Mouse (Mus musculus) limb, embryonic 10.5 days (tissue): ENCODE measurements at regions not wholly inside any gene's neighbourhood (a gene's known extent, or its start where the extent isn't known, plus 50 kb on each side); places are given as distances from the start of the nearest gene placed in this dataset.

ENCODE experiments used
- DNase-seq: peaks from one replicate; pipeline ENCODE4 v3.0.0-alpha.2; 2017; ENCODE audit warnings: low spot score
- H3K27ac ChIP-seq: fragments of 300-500 bp; sonication (generic); 2 replicates; pipeline ENCODE4 v1.5.1; 2016; ENCODE audit warnings: mild to moderate bottlenecking
- H3K27me3 ChIP-seq: fragments of 300-500 bp; sonication (generic); 2 replicates; pipeline ENCODE4 v1.6.1; 2016; ENCODE audit warnings: low read depth, mild to moderate bottlenecking; ENCODE audit not compliant: poor library complexity, severe bottlenecking
- H3K36me3 ChIP-seq: fragments of 300-500 bp; sonication (generic); 2 replicates; pipeline ENCODE4 v1.6.1; 2016; ENCODE audit warnings: mild to moderate bottlenecking, moderate library complexity
- H3K4me1 ChIP-seq: fragments of 300-500 bp; sonication (generic); 2 replicates; pipeline ENCODE4 v1.6.1; 2016
- H3K4me3 ChIP-seq: fragments of 300-500 bp; sonication (generic); 2 replicates; pipeline ENCODE4 v1.5.1; 2016; ENCODE audit warnings: mild to moderate bottlenecking, moderate library complexity
- H3K9me3 ChIP-seq: fragments of 300-500 bp; sonication (generic); replicated peaks from 2 replicates; pipeline ENCODE4 v1.6.1; 2016; ENCODE audit warnings: mild to moderate bottlenecking
- WGBS: fragments of 180-500 bp; shearing (Covaris S2); methylation state at CpG from one replicate; pipeline ENCODE4 v1.1.7; 2016; 5-methylcytosine and 5-hydroxymethylcytosine counted together

GRCm38 (mm10) chr15:36399355-36400012, 608.1 kb downstream of the Zfp706 start:
- no peak overlapping the region for H3K27ac ChIP-seq
- no peaks in the 10 kb centered on the region for H3K27me3 ChIP-seq
- no peak overlapping the region for H3K4me3 ChIP-seq
- DNase-seq: no peak
- H3K36me3 ChIP-seq: no peaks in the 10 kb centered on the region
- H3K4me1 ChIP-seq: no peaks in the 10 kb centered on the region
- H3K9me3 ChIP-seq: no peaks in the 10 kb centered on the region
- WGBS: 78% methylated on average over 7 of the region's 7 CpGs

- no peak overlapping the region for H3K4me3 ChIP-seq
- WGBS: 80% methylated on average over 9 of the region's 9 CpGs
- H3K27ac ChIP-seq: no peak overlapping the region
- no peaks in the 10 kb centered on the region for H3K4me1 ChIP-seq
- DNase-seq: no peak
- no peaks in the 10 kb centered on the region for H3K27me3 ChIP-seq
- H3K36me3 ChIP-seq: no peaks in the 10 kb centered on the region
- H3K9me3 ChIP-seq: no peaks in the 10 kb centered on the region
These were observed 609.2 kb downstream of the Zfp706 start for GRCm38 (mm10) chr15:36398099-36398982.

GRCm38 (mm10) chr15:36396791-36397190, 610.8 kb downstream of the Zfp706 start:
- Histone ChIP-seq H3K27me3 (no peaks in the 10 kb centered on the region), H3K4me3 (no peak overlapping the region), H3K27ac (no peak overlapping the region), H3K4me1 (no peaks in the 10 kb centered on the region), H3K9me3 (no peaks in the 10 kb centered on the region), H3K36me3 (no peaks in the 10 kb centered on the region)
- WGBS: 93% methylated on average over 6 of the region's 6 CpGs
- DNase-seq: no peak

- no peak overlapping the region for H3K4me3 ChIP-seq
- no peak overlapping the region for H3K27ac ChIP-seq
- no peaks in the 10 kb centered on the region for H3K4me1 ChIP-seq
- no peak for DNase-seq
- no peaks in the 10 kb centered on the region for H3K27me3 ChIP-seq
- 65% methylated on average over 2 of the region's 2 CpGs for WGBS
- H3K36me3 ChIP-seq: no peaks in the 10 kb centered on the region
- H3K9me3 ChIP-seq: no peaks in the 10 kb centered on the region
These were observed 611.3 kb downstream of the Zfp706 start for GRCm38 (mm10) chr15:36396245-36396644.

GRCm38 (mm10) chr15:36395672-36396050, 611.9 kb downstream of the Zfp706 start:
- Histone ChIP-seq H3K4me3 (no peak overlapping the region), H3K36me3 (no peaks in the 10 kb centered on the region), H3K9me3 (no peaks in the 10 kb centered on the region), H3K27ac (no peak overlapping the region), H3K27me3 (no peaks in the 10 kb centered on the region), H3K4me1 (no peaks in the 10 kb centered on the region)
- WGBS: 56% methylated on average over 4 of the region's 4 CpGs
- no peak for DNase-seq

GRCm38 (mm10) chr15:36394914-36395671, 612.5 kb downstream of the Zfp706 start:
- DNase-seq: no peak
- H3K27me3 ChIP-seq: no peaks in the 10 kb centered on the region
- H3K9me3 ChIP-seq: no peaks in the 10 kb centered on the region
- H3K36me3 ChIP-seq: no peaks in the 10 kb centered on the region
- 76% methylated on average over 8 of the region's 8 CpGs for WGBS
- no peak overlapping the region for H3K4me3 ChIP-seq
- H3K4me1 ChIP-seq: no peaks in the 10 kb centered on the region
- no peak overlapping the region for H3K27ac ChIP-seq

GRCm38 (mm10) chr15:36389775-36390174, 617.8 kb downstream of the Zfp706 start:
- no peak for DNase-seq
- 68% methylated on average over 4 of the region's 4 CpGs for WGBS

GRCm38 (mm10) chr15:36381228-36381671, 626.3 kb downstream of the Zfp706 start:
- no peaks in the 10 kb centered on the region for H3K36me3 ChIP-seq
- peak; percentile 34 for DNase-seq
- peaks cover 6% of the 10 kb centered on the region for H3K4me1 ChIP-seq
- WGBS: 3% methylated on average over 8 of the region's 8 CpGs
- H3K27ac ChIP-seq: no peak overlapping the region
- H3K9me3 ChIP-seq: no peaks in the 10 kb centered on the region
- peaks cover 27% of the 10 kb centered on the region for H3K27me3 ChIP-seq
- H3K4me3 ChIP-seq: peak overlapping the region; percentile 30

More at GRCm38 (mm10) chr15:36389775-36390174, 617.8 kb downstream of the Zfp706 start:
- Histone ChIP-seq H3K9me3 (no peaks in the 10 kb centered on the region), H3K27me3 (no peaks in the 10 kb centered on the region), H3K4me1 (no peaks in the 10 kb centered on the region), H3K36me3 (no peaks in the 10 kb centered on the region), H3K4me3 (no peak overlapping the region), H3K27ac (no peak overlapping the region)

GRCm38 (mm10) chr15:36380461-36381227, 626.9 kb downstream of the Zfp706 start:
- Histone ChIP-seq H3K27me3 (peaks cover 33% of the 10 kb centered on the region), H3K36me3 (no peaks in the 10 kb centered on the region), H3K27ac (no peak overlapping the region)

GRCm38 (mm10) chr15:36378640-36379039, 628.9 kb downstream of the Zfp706 start:
- H3K27ac ChIP-seq: no peak overlapping the region
- H3K4me1 ChIP-seq: peaks cover 24% of the 10 kb centered on the region
- no peaks in the 10 kb centered on the region for H3K36me3 ChIP-seq
- no peak overlapping the region for H3K4me3 ChIP-seq
- peaks cover 51% of the 10 kb centered on the region for H3K27me3 ChIP-seq
- WGBS: 88% methylated on average over 4 of the region's 4 CpGs
- peak; percentile 15 for DNase-seq
- H3K9me3 ChIP-seq: no peaks in the 10 kb centered on the region

More at GRCm38 (mm10) chr15:36380461-36381227, 626.9 kb downstream of the Zfp706 start:
- H3K4me3 ChIP-seq: peak overlapping the region; percentile 30
- H3K4me1 ChIP-seq: peaks cover 6% of the 10 kb centered on the region
- DNase-seq: no peak
- H3K9me3 ChIP-seq: no peaks in the 10 kb centered on the region
- 6% methylated on average over 17 of the region's 17 CpGs for WGBS

- peak; percentile 9 for DNase-seq
- Histone ChIP-seq H3K27ac (no peak overlapping the region), H3K4me3 (no peak overlapping the region), H3K27me3 (peaks cover 48% of the 10 kb centered on the region), H3K9me3 (no peaks in the 10 kb centered on the region), H3K36me3 (no peaks in the 10 kb centered on the region), H3K4me1 (peaks cover 27% of the 10 kb centered on the region)
- WGBS: 81% methylated on average over 6 of the region's 6 CpGs
These were observed 631.0 kb downstream of the Zfp706 start for GRCm38 (mm10) chr15:36376551-36376950.

GRCm38 (mm10) chr15:36375549-36375885, 632.1 kb downstream of the Zfp706 start:
- peaks cover 21% of the 10 kb centered on the region for H3K4me1 ChIP-seq
- H3K36me3 ChIP-seq: no peaks in the 10 kb centered on the region
- 0% methylated on average over 1 of the region's 1 CpGs for WGBS
- peak; percentile 33 for DNase-seq
- H3K27ac ChIP-seq: no peak overlapping the region
- H3K9me3 ChIP-seq: no peaks in the 10 kb centered on the region
- H3K27me3 ChIP-seq: peaks cover 37% of the 10 kb centered on the region
- peak overlapping the region; percentile 48 for H3K4me3 ChIP-seq
